Mouse (Mus musculus): ENCODE data around the gene Brd1. TPM values are rescaled to one million over a fixed set of nuclear protein-coding genes. Genes with fewer than 3 reads are reported as not detected.
A peak's percentile ranks its signal among the peaks of the same experiment; 100 is the strongest.
"Not testable (repeated sequence)": the region's sequence is repeated elsewhere in the genome, so short reads cannot be mapped to it uniquely, and the experiment has no call there.

Gene Brd1
- polyA plus RNA-seq, 1 experiment = 26.4 TPM

DNA sequence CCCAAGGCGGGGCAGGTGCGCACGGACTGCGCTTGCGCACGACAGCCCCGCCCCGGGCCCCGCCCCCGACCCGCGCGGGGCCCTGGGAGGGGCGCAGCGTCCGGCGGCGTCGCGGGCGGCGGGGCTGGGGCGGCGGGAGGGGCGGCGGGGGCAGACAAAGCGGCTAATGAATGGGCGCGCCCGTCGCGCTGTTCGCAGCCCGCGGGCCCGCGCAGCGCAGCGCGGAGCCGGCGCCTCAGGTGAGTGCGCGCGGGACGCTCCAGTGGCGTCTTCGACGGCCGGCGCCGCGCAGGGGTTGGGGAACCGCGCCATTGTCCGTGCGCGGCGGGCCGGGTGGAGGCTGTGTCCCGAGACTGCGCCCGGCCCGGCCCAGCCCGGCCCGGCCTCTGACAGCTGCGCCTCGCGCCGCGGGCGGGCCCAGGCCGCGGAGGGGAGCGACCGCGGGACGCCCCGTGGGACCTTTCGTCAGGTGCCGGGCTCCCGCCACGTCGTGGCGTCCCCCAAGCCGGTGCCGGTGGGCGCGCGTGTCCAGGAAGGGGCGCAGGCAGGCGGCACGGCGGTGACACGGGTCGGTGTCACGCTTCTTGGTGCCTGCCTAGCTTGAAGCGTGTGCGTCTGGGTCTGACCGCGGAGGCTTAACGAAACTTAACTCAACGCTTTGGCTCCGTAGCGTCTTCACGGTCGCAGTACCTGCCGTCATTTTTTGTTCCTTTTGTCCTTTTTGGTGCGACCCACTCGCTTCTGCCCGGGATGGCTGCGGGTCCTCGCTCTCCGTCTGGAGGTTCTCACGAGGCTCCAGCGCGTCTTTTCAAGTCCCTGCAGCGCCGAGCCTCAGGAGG, 17.8 kb upstream of the Brd1 start, which contains the start of gene Zbed4:
Zbed4 (plus strand) TSS at position 97 of the 839 bp plus-strand sequence.
- H3K36me3 ChIP-seq (ENCODE audit: control insufficient read depth, insufficient read depth) = no peaks in the 10 kb centered on the region
- peak within 1 kb of the TSS; percentile 80 for H3ac ChIP-seq (ENCODE audit: control insufficient read depth, insufficient read length)
- H3K4me3 ChIP-seq = peak within 1 kb of the TSS; percentile 55
- H3K4me2 ChIP-seq (ENCODE audit: low read depth) = peak within 1 kb of the TSS; percentile 95
- H3K79me2 ChIP-seq (ENCODE audit: control insufficient read depth, insufficient read depth) = peaks cover 48% of the 10 kb centered on the region
- H3K27me3 ChIP-seq (ENCODE audit: control insufficient read depth, insufficient read depth, insufficient read length) = peaks cover 7% of the 10 kb centered on the region
- TF ChIP-seq POLR2A (IDR thresholded peaks at IDR 0.05; ENCODE audit: insufficient read length, low read depth) (peak; percentile 11), TCF3 (IDR thresholded peaks at IDR 0.05; ENCODE audit: insufficient read length, low read depth) (peak; percentile 24), SRF (IDR thresholded peaks at IDR 0.05; ENCODE audit: control insufficient read depth, insufficient read length, low read depth) (peak; percentile 50), MYOG (IDR thresholded peaks at IDR 0.05; ENCODE audit: control insufficient read depth in 1 of 3, insufficient read depth in 1 of 3, insufficient read length in 2 of 3, low read depth in 2 of 3) (peak in 2 of 3 experiments; percentile 45 to 77), POLR2AphosphoS2 (IDR thresholded peaks at IDR 0.05; ENCODE audit: insufficient read length, low read depth) (peak; percentile 37), USF1 (IDR thresholded peaks at IDR 0.05; ENCODE audit: low read depth) (no peak), MAX (IDR thresholded peaks at IDR 0.05; ENCODE audit: low read depth) (no peak), MYOD1 (IDR thresholded peaks at IDR 0.05; ENCODE audit: control insufficient read depth in 1 of 3, insufficient read length in 2 of 3, low read depth in 2 of 3) (peak in 2 of 3 experiments; percentile 52 to 74)

- peak overlapping the region; percentile 95 for H3K4me2 ChIP-seq (ENCODE audit: low read depth)
Measured at GRCm38 (mm10) chr15:88750677-88751563, 16.9 kb upstream of the Brd1 start.

DNA sequence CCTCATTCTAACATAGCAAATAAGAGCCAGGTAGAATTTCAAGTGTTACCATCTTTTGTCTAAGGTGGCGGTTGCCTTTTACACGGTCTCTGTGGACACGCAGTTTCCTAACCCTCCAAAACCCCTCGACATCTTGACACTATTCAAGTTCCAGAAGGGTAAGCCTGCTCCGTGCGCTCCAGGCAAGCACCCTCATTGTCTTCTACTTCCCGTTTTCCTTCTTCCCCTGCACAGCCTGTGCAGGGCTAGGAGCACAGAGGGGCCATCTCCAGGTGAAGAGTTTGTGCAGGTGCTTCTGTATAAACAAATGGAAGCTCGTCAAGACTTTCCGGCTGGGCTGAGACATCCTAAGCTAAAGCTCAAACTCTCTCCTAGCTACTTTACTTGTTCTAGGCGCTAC, 16.0 kb upstream of the Brd1 start:
- H3K27me3 ChIP-seq (ENCODE audit: control insufficient read depth, insufficient read depth, insufficient read length) = peaks cover 19% of the 10 kb centered on the region
- H3K79me2 ChIP-seq (ENCODE audit: control insufficient read depth, insufficient read depth) = peaks cover 31% of the 10 kb centered on the region
- TF ChIP-seq TCF3 (IDR thresholded peaks at IDR 0.05; ENCODE audit: insufficient read length, low read depth) (no peak), MYOD1 (IDR thresholded peaks at IDR 0.05; ENCODE audit: control insufficient read depth in 1 of 3, insufficient read length in 2 of 3, low read depth in 2 of 3) (no peak), MAX (IDR thresholded peaks at IDR 0.05; ENCODE audit: low read depth) (no peak), SRF (IDR thresholded peaks at IDR 0.05; ENCODE audit: control insufficient read depth, insufficient read length, low read depth) (no peak), USF1 (IDR thresholded peaks at IDR 0.05; ENCODE audit: low read depth) (no peak), REST (IDR thresholded peaks at IDR 0.05; ENCODE audit: insufficient read depth, insufficient read length) (no peak), CEBPB (IDR thresholded peaks at IDR 0.05; ENCODE audit: insufficient read depth, poor library complexity, severe bottlenecking) (no peak), POLR2AphosphoS2 (IDR thresholded peaks at IDR 0.05; ENCODE audit: insufficient read length, low read depth) (no peak), E2F4 (IDR thresholded peaks at IDR 0.05; ENCODE audit: insufficient read depth) (no peak), TCF12 (IDR thresholded peaks at IDR 0.05; ENCODE audit: insufficient read depth, poor library complexity, severe bottlenecking) (no peak), POLR2A (IDR thresholded peaks at IDR 0.05; ENCODE audit: insufficient read length, low read depth) (no peak), MYOG (IDR thresholded peaks at IDR 0.05; ENCODE audit: control insufficient read depth in 1 of 3, insufficient read depth in 1 of 3, insufficient read length in 2 of 3, low read depth in 2 of 3) (no peak)
- H3K4me2 ChIP-seq (ENCODE audit: low read depth) = no peak overlapping the region
- H3K4me3 ChIP-seq = peak overlapping the region; percentile 55
- H3ac ChIP-seq (ENCODE audit: control insufficient read depth, insufficient read length) = no peak overlapping the region
- no peaks in the 10 kb centered on the region for H3K36me3 ChIP-seq (ENCODE audit: control insufficient read depth, insufficient read depth)

More at GRCm38 (mm10) chr15:88750677-88751563, 16.9 kb upstream of the Brd1 start:
- Histone ChIP-seq H3K27me3 (ENCODE audit: control insufficient read depth, insufficient read depth, insufficient read length) (peaks cover 12% of the 10 kb centered on the region), H3K36me3 (ENCODE audit: control insufficient read depth, insufficient read depth) (no peaks in the 10 kb centered on the region), H3K4me3 (peak overlapping the region; percentile 55), H3K79me2 (ENCODE audit: control insufficient read depth, insufficient read depth) (peaks cover 40% of the 10 kb centered on the region), H3ac (ENCODE audit: control insufficient read depth, insufficient read length) (peak overlapping the region; percentile 80)
- peak; percentile 96 for TF ChIP-seq POLR2A (IDR thresholded peaks at IDR 0.05; ENCODE audit: insufficient read length, low read depth)
- TF ChIP-seq REST (IDR thresholded peaks at IDR 0.05; ENCODE audit: insufficient read depth, insufficient read length) = no peak
- peak; percentile 2 to 67 (median 59) for TF ChIP-seq MYOG (IDR thresholded peaks at IDR 0.05; ENCODE audit: control insufficient read depth in 1 of 3, insufficient read depth in 1 of 3, insufficient read length in 2 of 3, low read depth in 2 of 3)
- peak; percentile 79 for TF ChIP-seq SRF (IDR thresholded peaks at IDR 0.05; ENCODE audit: control insufficient read depth, insufficient read length, low read depth)
- peak; percentile 79 for TF ChIP-seq E2F4 (IDR thresholded peaks at IDR 0.05; ENCODE audit: insufficient read depth)
- no peak for TF ChIP-seq CEBPB (IDR thresholded peaks at IDR 0.05; ENCODE audit: insufficient read depth, poor library complexity, severe bottlenecking)
- TF ChIP-seq USF1 (IDR thresholded peaks at IDR 0.05; ENCODE audit: low read depth) = no peak
- peak in 1 of 3 experiments; percentile 72 for TF ChIP-seq MYOD1 (IDR thresholded peaks at IDR 0.05; ENCODE audit: control insufficient read depth in 1 of 3, insufficient read length in 2 of 3, low read depth in 2 of 3)
- TF ChIP-seq MAX (IDR thresholded peaks at IDR 0.05; ENCODE audit: low read depth) = peak; percentile 44
- TF ChIP-seq POLR2AphosphoS2 (IDR thresholded peaks at IDR 0.05; ENCODE audit: insufficient read length, low read depth) = peak; percentile 89

GRCm38 (mm10) chr15:88749617-88750016, 15.6 kb upstream of the Brd1 start:
- not testable (repeated sequence) for H3K4me3 ChIP-seq; H3ac ChIP-seq (ENCODE audit: control insufficient read depth, insufficient read length); H3K4me2 ChIP-seq (ENCODE audit: low read depth); H3K36me3 ChIP-seq (ENCODE audit: control insufficient read depth, insufficient read depth)
- Histone ChIP-seq H3K27me3 (ENCODE audit: control insufficient read depth, insufficient read depth, insufficient read length) (peaks cover 23% of the 10 kb centered on the region), H3K79me2 (ENCODE audit: control insufficient read depth, insufficient read depth) (peaks cover 27% of the 10 kb centered on the region)

All from myocyte (in vitro differentiated cells).